Mouse (Mus musculus) CD4-positive, CD25-positive, alpha-beta regulatory T cell (primary cell): Measurements from ENCODE around the gene Hdac10. TPM values are rescaled to one million over a fixed set of nuclear protein-coding genes. Genes with fewer than 3 reads are reported as not detected.

Experiments used
- polyA plus RNA-seq: library from polyadenylated mRNA; unstranded; fragments of 100-300 nt; shearing (Covaris generic); gene quantifications from one replicate; pipeline ENCODE4 v1.2.1, GENCODE M21; 2017

Hdac10 gene
- polyA plus RNA-seq, result 79.2 TPM

GRCm38 (mm10) chr15:89128382-89129350 is at the start of gene Hdac10:
Gene Hdac10 (minus strand): TSS chr15:89128700.

GRCm38 (mm10) chr15:89149271-89150040 is 21.0 kb upstream of the Hdac10 start, which contains the start of gene Mapk11:
Gene Mapk11 (minus strand): TSS chr15:89149628.

DNA sequence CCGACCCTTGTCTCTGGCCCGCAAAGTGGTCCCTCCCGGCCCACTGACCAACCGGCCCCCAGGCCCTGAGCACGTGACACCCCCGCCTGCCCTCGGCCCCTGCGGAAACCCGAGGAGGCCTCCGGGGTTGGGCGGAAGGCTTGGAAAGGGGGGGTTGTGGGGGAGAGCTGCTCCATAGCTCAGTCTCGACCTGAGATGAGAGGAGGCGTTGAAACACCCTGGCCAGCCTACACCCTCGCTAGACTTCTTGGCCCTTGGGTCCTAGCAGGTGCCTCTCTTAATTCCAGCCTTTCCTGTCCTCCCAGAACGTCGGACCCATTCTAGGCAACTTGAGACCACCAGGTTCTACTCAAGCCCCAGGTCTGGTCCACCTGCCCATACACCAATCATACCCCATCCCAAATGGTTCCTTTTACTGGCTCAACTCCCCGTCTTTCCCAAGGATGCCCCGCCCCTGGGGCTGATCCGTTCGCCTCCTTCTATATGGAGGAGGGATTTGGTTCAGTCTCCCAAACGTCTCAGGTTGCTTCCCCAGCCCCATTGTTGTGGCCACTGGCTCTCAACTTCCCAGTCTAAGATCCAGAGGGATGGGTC is 12.3 kb upstream of the Hdac10 start, which contains the start of gene Mapk12:
Gene Mapk12 (minus strand): TSS at position 45 of the 594 bp plus-strand sequence.

GRCm38 (mm10) chr15:89122649-89123366 is 5.7 kb downstream of the Hdac10 start, which contains the start of gene Tubgcp6:
Gene Tubgcp6 (minus strand): TSS chr15:89123112.

DNA sequence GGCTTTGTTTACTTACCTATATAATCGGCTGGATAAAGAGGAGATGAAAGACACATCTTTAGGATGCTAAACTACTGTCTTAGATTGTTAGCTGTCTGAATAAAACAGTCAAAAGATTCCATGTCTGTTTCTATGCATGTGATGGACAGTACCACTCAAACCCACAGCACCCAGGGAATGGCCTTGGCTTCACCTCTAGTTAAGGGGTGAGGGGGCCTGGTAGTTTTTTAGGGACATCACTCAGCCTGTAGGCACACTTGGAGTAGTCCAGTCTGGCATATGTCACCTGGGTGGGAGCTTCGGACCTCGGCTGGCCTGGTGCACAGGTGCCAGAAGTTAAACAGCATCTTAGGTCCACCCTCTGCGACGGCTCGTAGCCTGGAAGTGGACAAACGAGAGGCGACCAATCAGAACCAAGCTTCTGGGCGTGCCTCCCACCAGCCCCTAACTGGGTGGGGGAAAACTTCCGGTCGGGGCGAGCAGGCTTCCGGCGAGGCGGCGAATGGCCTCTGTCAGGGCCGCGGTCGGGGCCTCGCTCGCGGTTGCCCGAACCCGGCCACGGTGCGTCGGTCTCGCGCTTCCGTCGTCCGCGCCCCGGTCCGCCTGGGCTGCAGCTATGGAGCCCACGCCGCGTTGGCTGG is 39.8 kb downstream of the Hdac10 start, which contains the start of gene Selenoo:
Gene Selenoo (plus strand): TSS at position 478 of the 641 bp plus-strand sequence.

GRCm38 (mm10) chr15:89074613-89075477 is 53.7 kb downstream of the Hdac10 start, which contains the start of gene Trabd:
Gene Trabd (plus strand): TSS chr15:89075124.

Other genes starting within 250 kb of the Hdac10 start
- not detected for gene Ttll8, start 174.3 kb downstream of the Hdac10 start, polyA plus RNA-seq
- not detected for gene Mlc1, start 149.7 kb downstream of the Hdac10 start, polyA plus RNA-seq
- not detected for gene Mov10l1, start 145.8 kb downstream of the Hdac10 start, polyA plus RNA-seq
- gene Panx2, start 69.0 kb downstream of the Hdac10 start, polyA plus RNA-seq, result not detected
- 85.0 TPM for gene Trabd, start 53.6 kb downstream of the Hdac10 start, polyA plus RNA-seq
- 58.5 TPM for gene Selenoo, start 39.6 kb downstream of the Hdac10 start, polyA plus RNA-seq
- gene Tubgcp6, start 5.6 kb downstream of the Hdac10 start, polyA plus RNA-seq, result 26.0 TPM
- gene Mapk12, start 12.0 kb upstream of the Hdac10 start, polyA plus RNA-seq, result 9.8 TPM
- gene Mapk11, start 20.9 kb upstream of the Hdac10 start, polyA plus RNA-seq, result 83.5 TPM
- 4.8 TPM for gene Plxnb2, start 52.1 kb upstream of the Hdac10 start, polyA plus RNA-seq
- 49.0 TPM for gene Dennd6b, start 67.8 kb upstream of the Hdac10 start, polyA plus RNA-seq
- 20.3 TPM for gene Ppp6r2, start 82.9 kb upstream of the Hdac10 start, polyA plus RNA-seq
- 226 TPM for gene Sbf1, start 186.6 kb upstream of the Hdac10 start, polyA plus RNA-seq
- not detected for gene Adm2, start 194.0 kb upstream of the Hdac10 start, polyA plus RNA-seq
- not detected for gene Miox, start 205.7 kb upstream of the Hdac10 start, polyA plus RNA-seq
- gene Lmf2, start 227.0 kb upstream of the Hdac10 start, polyA plus RNA-seq, result 61.9 TPM
- gene Ncaph2, start 227.0 kb upstream of the Hdac10 start, polyA plus RNA-seq, result 177 TPM
- 13.1 TPM for gene Sco2, start 245.1 kb upstream of the Hdac10 start, polyA plus RNA-seq
- 2.2 TPM for gene Tymp, start 248.3 kb upstream of the Hdac10 start, polyA plus RNA-seq